ENCODE assay signal across 18 mouse cellular contexts in genomic region chr14:25686983-25687901, GRCm38 (mm10). TPM values are rescaled to one million over a fixed set of nuclear protein-coding genes. Genes with fewer than 3 reads are reported as not detected.
DNase-seq lines count a peak whose midpoint lies in the region; ATAC-seq and TF ChIP-seq lines count a peak whose summit lies in the region.
"Had no signal": no experiment of that assay in that cellular context is flagged by ENCODE, and none has a peak within 500 bp of the region (broad histone marks: within the 10 kb centered on the region; RNA-seq: fewer than 3 reads in every experiment).

No protein-coding gene starts in this region.

- H3K4me1 ChIP-seq in lung, embryonic 14.5 days (ENCODE audit: insufficient read depth), result no peaks in the 10 kb centered on the region
- H3K4me1 ChIP-seq in heart, embryonic 10.5 days, result peaks cover 38% of the 10 kb centered on the region
- peaks cover 13% of the 10 kb centered on the region for H3K4me1 ChIP-seq in heart, postnatal 0 days (ENCODE audit: control insufficient read depth, insufficient read depth)
- H3K4me1 ChIP-seq in stomach, embryonic 14.5 days (ENCODE audit: control insufficient read depth, insufficient read depth, low read length), result 0 out of 2 replicates have a peak, but pooled peaks cover 8% of the 10 kb centered on the region
- 0 out of 2 replicates have a peak, but pooled peaks cover 3% of the 10 kb centered on the region for H3K4me1 ChIP-seq in hindbrain, embryonic 10.5 days (replicated peaks)
- H3K4me1 ChIP-seq: forebrain, embryonic 13.5 days; kidney, embryonic 15.5 days; neural tube, embryonic 13.5 days had no signal

- no peak overlapping the region for H3K4me3 ChIP-seq in lung, embryonic 14.5 days (ENCODE audit: low read depth, low read length)
- no peak overlapping the region for H3K4me3 ChIP-seq in heart, embryonic 10.5 days
- no peak overlapping the region for H3K4me3 ChIP-seq in heart, postnatal 0 days (ENCODE audit: low read depth, low read length)
- no peak overlapping the region for H3K4me3 ChIP-seq in stomach, embryonic 14.5 days (ENCODE audit: low read depth, low read length)
- no peak overlapping the region for H3K4me3 ChIP-seq in hindbrain, embryonic 10.5 days
- H3K4me3 ChIP-seq: forebrain, embryonic 13.5 days; kidney, embryonic 15.5 days; limb, embryonic 13.5 days; neural tube, embryonic 13.5 days had no signal

- H3K9ac ChIP-seq in lung, embryonic 14.5 days, result no peak overlapping the region
- 0 out of 2 replicates have a peak overlapping the region, but pooled peaks have one; percentile 6 for H3K9ac ChIP-seq in heart, postnatal 0 days (replicated peaks; ENCODE audit: low read depth, low read length)
- no peak overlapping the region for H3K9ac ChIP-seq in stomach, embryonic 14.5 days (replicated peaks; ENCODE audit: low read depth, low read length)
- H3K9ac ChIP-seq: forebrain, embryonic 13.5 days; kidney, embryonic 15.5 days; limb, embryonic 13.5 days; neural tube, embryonic 13.5 days had no signal

- H3K36me3 ChIP-seq in lung, embryonic 14.5 days (ENCODE audit: insufficient read depth), result no peaks in the 10 kb centered on the region
- H3K36me3 ChIP-seq in heart, embryonic 10.5 days, result no peaks in the 10 kb centered on the region
- H3K36me3 ChIP-seq in heart, postnatal 0 days (replicated peaks; ENCODE audit: control insufficient read depth, insufficient read depth, low read length), result no peaks in the 10 kb centered on the region
- no peaks in the 10 kb centered on the region for H3K36me3 ChIP-seq in stomach, embryonic 14.5 days (ENCODE audit: control insufficient read depth, insufficient read depth, low read length)
- H3K36me3 ChIP-seq in hindbrain, embryonic 10.5 days, result no peaks in the 10 kb centered on the region
- H3K36me3 ChIP-seq: kidney, embryonic 15.5 days; limb, embryonic 13.5 days; neural tube, embryonic 13.5 days had no signal

- 66% methylated on average over 10 of the region's 10 CpGs for WGBS in lung, embryonic 14.5 days
- WGBS in heart, embryonic 10.5 days, result 59% methylated on average over 10 of the region's 10 CpGs
- 46% methylated on average over 10 of the region's 10 CpGs for WGBS in heart, postnatal 0 days
- 49% methylated on average over 10 of the region's 10 CpGs for WGBS in stomach, embryonic 14.5 days
- WGBS in hindbrain, embryonic 10.5 days, result 85% methylated on average over 10 of the region's 10 CpGs

- no peak for ATAC-seq in lung, embryonic 14.5 days (ENCODE audit: insufficient read depth)
- peak; percentile 90 for ATAC-seq in heart, postnatal 0 days (ENCODE audit: insufficient read depth, low read depth)
- ATAC-seq in stomach, embryonic 14.5 days (ENCODE audit: insufficient number of reproducible peaks, insufficient read depth, low FRiP score, low read depth), result peak; percentile 80
- ATAC-seq: forebrain, embryonic 13.5 days; hindbrain, postnatal 0 days had no signal

- H3K9me3 ChIP-seq in lung, embryonic 14.5 days (ENCODE audit: low read depth, low read length), result no peaks in the 10 kb centered on the region
- no peaks in the 10 kb centered on the region for H3K9me3 ChIP-seq in heart, embryonic 10.5 days
- no peaks in the 10 kb centered on the region for H3K9me3 ChIP-seq in heart, postnatal 0 days (replicated peaks; ENCODE audit: control insufficient read depth, low read length)
- no peaks in the 10 kb centered on the region for H3K9me3 ChIP-seq in stomach, embryonic 14.5 days (ENCODE audit: control insufficient read depth, low read depth, low read length)
- no peaks in the 10 kb centered on the region for H3K9me3 ChIP-seq in hindbrain, embryonic 10.5 days
- H3K9me3 ChIP-seq: forebrain, embryonic 13.5 days; kidney, embryonic 15.5 days; limb, embryonic 13.5 days; neural tube, embryonic 13.5 days had no signal

- no peak for TF ChIP-seq CTCF in lung, embryonic 14.5 days (IDR thresholded peaks at IDR 0.05; ENCODE audit: low read depth)
- no peak for TF ChIP-seq CTCF in heart, postnatal 0 days (IDR thresholded peaks at IDR 0.05; ENCODE audit: low read depth)

- no peak overlapping the region for H3K4me2 ChIP-seq in lung, embryonic 14.5 days
- H3K4me2 ChIP-seq in heart, postnatal 0 days (ENCODE audit: low read depth, low read length), result no peak overlapping the region
- no peak overlapping the region for H3K4me2 ChIP-seq in stomach, embryonic 14.5 days (replicated peaks; ENCODE audit: low read depth, low read length)
- H3K4me2 ChIP-seq: forebrain, embryonic 13.5 days; kidney, embryonic 15.5 days; limb, embryonic 13.5 days; neural tube, embryonic 13.5 days had no signal

- no peaks in the 10 kb centered on the region for H3K27me3 ChIP-seq in lung, embryonic 14.5 days (ENCODE audit: insufficient read depth, low read length)
- H3K27me3 ChIP-seq in heart, embryonic 10.5 days (ENCODE audit: insufficient read depth, poor library complexity, severe bottlenecking), result no peaks in the 10 kb centered on the region
- no peaks in the 10 kb centered on the region for H3K27me3 ChIP-seq in heart, postnatal 0 days (ENCODE audit: control insufficient read depth, insufficient read depth, low read length)
- H3K27me3 ChIP-seq in stomach, embryonic 14.5 days (ENCODE audit: control insufficient read depth, insufficient read depth, low read length), result no peaks in the 10 kb centered on the region
- H3K27me3 ChIP-seq in hindbrain, embryonic 10.5 days (ENCODE audit: insufficient read depth, poor library complexity, severe bottlenecking), result 0 out of 2 replicates have a peak, but pooled peaks cover 4% of the 10 kb centered on the region
- H3K27me3 ChIP-seq: forebrain, embryonic 13.5 days; kidney, embryonic 15.5 days; limb, embryonic 13.5 days; neural tube, embryonic 13.5 days had no signal

- DNase-seq in lung, embryonic 14.5 days, result no peak
- DNase-seq in lung, postnatal 10 days, result no peak
- no peak for DNase-seq in heart, embryonic 10.5 days (ENCODE audit: low spot score)
- peak; percentile 69 for DNase-seq in heart, postnatal 0 days (ENCODE audit: low spot score)
- DNase-seq in hindbrain, embryonic 10.5 days (ENCODE audit: low spot score), result no peak
- no peak for DNase-seq in cerebellum, postnatal 10 days
- no peak for DNase-seq in thymus, postnatal 25 days
- DNase-seq: adrenal gland, adult 2 months; cerebellum, adult 8-10 months; embryo, embryonic 11 days; right cerebral cortex, postnatal 25 days; thymus, adult 2 months had no signal

- TF ChIP-seq EP300 in heart, postnatal 0 days (IDR thresholded peaks at IDR 0.05; ENCODE audit: low read depth), result no peak

- peak overlapping the region; percentile 50; the same call in 1 of the 2 replicates for H3K27ac ChIP-seq in lung, embryonic 14.5 days (ENCODE audit: low read depth)
- H3K27ac ChIP-seq in heart, embryonic 10.5 days, result peak overlapping the region; percentile 84
- H3K27ac ChIP-seq in heart, postnatal 0 days (ENCODE audit: low read depth), result peak overlapping the region; percentile 91
- peak overlapping the region; percentile 70 for H3K27ac ChIP-seq in stomach, embryonic 14.5 days (ENCODE audit: low read length)
- no peak overlapping the region for H3K27ac ChIP-seq in hindbrain, embryonic 10.5 days
- H3K27ac ChIP-seq: forebrain, embryonic 13.5 days; hindbrain, postnatal 0 days; kidney, embryonic 15.5 days; limb, embryonic 13.5 days; neural tube, embryonic 13.5 days had no signal

RNA-seq across cellular contexts. Expression of gene Ppif, which starts 6.7 kb away (rescaled TPM):
- polyA plus RNA-seq in lung, embryonic 14.5 days (2014; fragmentation: Nextera tagmentation; extraction: Ambion mirVana), result 29.2 and 30.4 TPM in 2 replicates
- 65.7 and 104 TPM in 2 replicates for polyA plus RNA-seq in heart, embryonic 10.5 days (2016; fragmentation: Nextera tagmentation; extraction: Ambion mirVana)
- 205 and 222 TPM in 2 replicates for total RNA-seq in heart, postnatal 0 days (2014; rRNA removed; ENCODE audit: low replicate concordance)
- 140 and 151 TPM in 2 replicates for polyA plus RNA-seq in heart, postnatal 0 days (2015; fragmentation: Nextera tagmentation; extraction: Ambion mirVana)
- polyA plus RNA-seq in stomach, embryonic 14.5 days (2014; fragmentation: Nextera tagmentation; extraction: Ambion mirVana), result 48.1 and 48.3 TPM in 2 replicates
- polyA plus RNA-seq in hindbrain, embryonic 10.5 days (2016; fragmentation: Nextera tagmentation; extraction: Ambion mirVana), result 47.3 and 55.7 TPM in 2 replicates
